Mouse (Mus musculus): ENCODE data around the gene Ocm. TPM values are rescaled to one million over a fixed set of nuclear protein-coding genes. Genes with fewer than 3 reads are reported as not detected.

The Ocm gene
- not detected for polyA plus RNA-seq (2017; shearing (Covaris generic))

GRCm38 (mm10) chr5:144026620-144027263 is at the start of gene Ocm:
Ocm (minus strand) TSS chr5:144026670.

GRCm38 (mm10) chr5:144014551-144015311 is 11.7 kb downstream of the Ocm start, which contains the start of gene Ccz1:
Ccz1 (minus strand) TSS chr5:144014877.

Other genes starting within 250 kb of the Ocm start
- 36.6 TPM for gene Eif2ak1, start 208.9 kb downstream of the Ocm start, polyA plus RNA-seq (2017; shearing (Covaris generic))
- gene Ankrd61, start 129.0 kb downstream of the Ocm start, polyA plus RNA-seq (2017; shearing (Covaris generic)): 0.29 TPM
- gene Aimp2, start 116.8 kb downstream of the Ocm start, polyA plus RNA-seq (2017; shearing (Covaris generic)): 34.2 TPM
- gene Pms2, start 116.7 kb downstream of the Ocm start, polyA plus RNA-seq (2017; shearing (Covaris generic)): 28.8 TPM
- gene Gm42421, start 98.5 kb downstream of the Ocm start, polyA plus RNA-seq (2017; shearing (Covaris generic)): 1.5 TPM
- 0.80 TPM for gene Rsph10b, start 93.6 kb downstream of the Ocm start, polyA plus RNA-seq (2017; shearing (Covaris generic))
- 55.8 TPM for gene Ccz1, start 11.8 kb downstream of the Ocm start, polyA plus RNA-seq (2017; shearing (Covaris generic))
- gene Lmtk2, start 73.8 kb upstream of the Ocm start, polyA plus RNA-seq (2017; shearing (Covaris generic)): 18.0 TPM
- not detected for gene Bhlha15, start 163.6 kb upstream of the Ocm start, polyA plus RNA-seq (2017; shearing (Covaris generic))
- 207 TPM for gene Tecpr1, start 196.9 kb upstream of the Ocm start, polyA plus RNA-seq (2017; shearing (Covaris generic))
- 7.7 TPM for gene Bri3, start 217.8 kb upstream of the Ocm start, polyA plus RNA-seq (2017; shearing (Covaris generic))

Measured in effector memory CD4-positive, alpha-beta T cell, adult 5 months (primary cell).